In the genomic region with DNA sequence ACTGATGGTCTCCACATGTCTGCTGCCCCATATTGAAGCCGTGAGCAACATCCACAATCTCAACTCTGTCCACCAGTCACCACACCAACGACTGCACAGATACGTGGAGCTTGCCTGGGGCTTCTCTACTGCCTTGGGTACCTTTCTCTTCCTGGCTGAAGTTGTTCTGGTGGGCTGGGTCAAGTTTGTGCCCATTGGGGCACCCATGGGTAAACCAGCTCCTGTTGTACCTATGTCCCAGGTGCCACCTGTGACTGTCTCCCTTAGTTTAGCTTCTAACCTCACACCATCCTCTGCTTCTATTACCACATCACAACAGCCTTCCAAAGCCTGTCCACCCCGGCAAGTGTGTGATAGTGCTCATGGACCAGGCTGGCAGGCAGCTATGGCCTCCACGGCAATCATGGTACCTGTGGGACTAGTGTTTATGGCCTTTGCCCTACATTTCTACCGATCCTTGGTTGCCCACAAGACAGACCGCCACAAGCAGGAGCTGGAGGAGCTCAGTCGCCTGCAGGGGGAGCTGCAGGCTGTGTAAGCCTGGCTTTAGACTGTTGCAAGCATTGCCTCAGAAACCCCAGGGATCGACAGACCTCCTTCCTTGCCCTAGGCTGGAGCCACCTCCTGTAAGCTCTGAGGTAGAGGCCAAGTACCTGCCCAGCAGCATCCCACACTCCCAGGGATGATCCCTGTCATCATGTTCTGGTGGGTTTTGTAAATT, we compare ENCODE assay signal across 10 mouse cellular contexts. TPM values are rescaled to one million over a fixed set of nuclear protein-coding genes. Genes with fewer than 3 reads are reported as not detected.
A peak's percentile ranks its signal among the peaks of the same experiment; 100 is the strongest.
DNase-seq lines count a peak whose midpoint lies in the region; ATAC-seq lines count a peak whose summit lies in the region.
"Had no signal": no experiment of that assay in that cellular context is flagged by ENCODE, and none has a peak within 500 bp of the region (broad histone marks: within the 10 kb centered on the region; RNA-seq: fewer than 3 reads in every experiment).

No protein-coding gene starts in this region.

- no peak overlapping the region for H3K4me2 ChIP-seq in hindbrain, embryonic 14.5 days (replicated peaks)
- H3K4me2 ChIP-seq: hindbrain, embryonic 15.5 days had no signal

- no peaks in the 10 kb centered on the region for H3K9me3 ChIP-seq in hindbrain, embryonic 14.5 days (ENCODE audit: control insufficient read depth, low read length)
- H3K9me3 ChIP-seq: hindbrain, embryonic 15.5 days had no signal

- no peak overlapping the region for H3K27ac ChIP-seq in hindbrain, embryonic 14.5 days
- H3K27ac ChIP-seq: hindbrain, embryonic 15.5 days had no signal

- no peaks in the 10 kb centered on the region for H3K27me3 ChIP-seq in hindbrain, embryonic 14.5 days (ENCODE audit: control insufficient read depth, insufficient read depth, low read length)
- H3K27me3 ChIP-seq: hindbrain, embryonic 15.5 days had no signal

- 39% methylated on average over 9 of the region's 9 CpGs for WGBS in hindbrain, embryonic 14.5 days

- DNase-seq in urinary bladder, postnatal 14 days (ENCODE audit: low spot score), result peak; percentile 71
- DNase-seq in urinary bladder, adult 2 months (ENCODE audit: low spot score), result no peak
- DNase-seq in adrenal gland, adult 8-10 months, result peak; percentile 70
- peak; percentile 70 for DNase-seq in embryo, embryonic 11.5 days (ENCODE audit: low read depth, low spot score)
- DNase-seq in hindbrain, embryonic 14.5 days (ENCODE audit: low spot score), result peak; percentile 55
- DNase-seq in liver, result peak; percentile 84
- DNase-seq in retina, embryonic 14.5 days (ENCODE audit: low spot score), result peak; percentile 84

- no peak for ATAC-seq in hindbrain, embryonic 14.5 days (ENCODE audit: low FRiP score)
- no peak for ATAC-seq in activated CD4-positive, CD25-positive, alpha-beta regulatory T cell, adult 4 months

- no peak overlapping the region for H3K9ac ChIP-seq in hindbrain, embryonic 14.5 days
- H3K9ac ChIP-seq: hindbrain, embryonic 15.5 days had no signal

- peaks cover 26% of the 10 kb centered on the region for H3K4me1 ChIP-seq in hindbrain, embryonic 14.5 days (replicated peaks; ENCODE audit: control insufficient read depth, insufficient read depth, low read length)

- H3K36me3 ChIP-seq in hindbrain, embryonic 14.5 days (replicated peaks; ENCODE audit: control insufficient read depth, insufficient read depth), result 0 out of 2 replicates have a peak, but pooled peaks cover 3% of the 10 kb centered on the region

- no peak overlapping the region for H3K4me3 ChIP-seq in hindbrain, embryonic 14.5 days (replicated peaks; ENCODE audit: low read length)
- H3K4me3 ChIP-seq: hindbrain, embryonic 15.5 days had no signal

RNA-seq across cellular contexts. Expression of a gene that starts 2.6 kb away (rescaled TPM):
- polyA plus RNA-seq in urinary bladder, adult 2 months (2012; rRNA removed), result 4.8 and 13.9 TPM in 2 replicates
- total RNA-seq in adrenal gland, adult 8-10 months (2022), result 10 to 100 TPM; 39.6 to 54.6 (median 45.7) TPM
- polyA plus RNA-seq in hindbrain, embryonic 14.5 days (2014; fragmentation: Nextera tagmentation; extraction: Ambion mirVana), result 18.7 and 19.1 TPM in 2 replicates
- 1 to 10 TPM; 6.3 to 7.4 TPM for polyA plus RNA-seq in activated CD4-positive, CD25-positive, alpha-beta regulatory T cell, adult 4 months (2017; shearing (Covaris generic))

RNA-seq across cellular contexts. Expression of a gene that starts 4.2 kb away (rescaled TPM):
- 36.0 and 42.3 TPM in 2 replicates for polyA plus RNA-seq in urinary bladder, adult 2 months (2012; rRNA removed)
- 10 to 100 TPM; 30.1 to 37.2 (median 35.0) TPM for total RNA-seq in adrenal gland, adult 8-10 months (2022)
- polyA plus RNA-seq in hindbrain, embryonic 14.5 days (2014; fragmentation: Nextera tagmentation; extraction: Ambion mirVana), result 4.8 and 7.3 TPM in 2 replicates
- polyA plus RNA-seq in activated CD4-positive, CD25-positive, alpha-beta regulatory T cell, adult 4 months (2017; shearing (Covaris generic)), result 10 to 100 TPM; 11.3 to 12.2 TPM

RNA-seq across cellular contexts. Expression of a gene that starts 11.6 kb away (rescaled TPM):
- polyA plus RNA-seq in urinary bladder, adult 2 months (2012; rRNA removed), result 0.21 TPM in 1 of 2 replicates, not detected in the other
- 1 to 10 TPM; 4.2 to 8.9 (median 5.8) TPM for total RNA-seq in adrenal gland, adult 8-10 months (2022)
- polyA plus RNA-seq in hindbrain, embryonic 14.5 days (2014; fragmentation: Nextera tagmentation; extraction: Ambion mirVana), result not detected in 2 replicates
- not detected for polyA plus RNA-seq in activated CD4-positive, CD25-positive, alpha-beta regulatory T cell, adult 4 months (2017; shearing (Covaris generic))
- polyA plus RNA-seq: hindbrain, embryonic 15.5 days; stomach, embryonic 16.5 days had no signal

RNA-seq across cellular contexts. Expression of a gene that starts 26.6 kb away (rescaled TPM):
- polyA plus RNA-seq in urinary bladder, adult 2 months (2012; rRNA removed), result 65.7 and 77.6 TPM in 2 replicates
- 10 to 100 TPM; 33.8 to 44.9 (median 41.5) TPM for total RNA-seq in adrenal gland, adult 8-10 months (2022)
- polyA plus RNA-seq in hindbrain, embryonic 14.5 days (2014; fragmentation: Nextera tagmentation; extraction: Ambion mirVana), result 10.6 and 11.0 TPM in 2 replicates
- 1 to 10 TPM; 5.2 to 5.7 TPM for polyA plus RNA-seq in activated CD4-positive, CD25-positive, alpha-beta regulatory T cell, adult 4 months (2017; shearing (Covaris generic))

RNA-seq across cellular contexts. Expression of a gene that starts 29.5 kb away (rescaled TPM):
- polyA plus RNA-seq in urinary bladder, adult 2 months (2012; rRNA removed), result 14.5 and 15.5 TPM in 2 replicates
- total RNA-seq in adrenal gland, adult 8-10 months (2022), result 10 to 100 TPM; 13.5 to 18.6 (median 16.5) TPM
- polyA plus RNA-seq in hindbrain, embryonic 14.5 days (2014; fragmentation: Nextera tagmentation; extraction: Ambion mirVana), result 5.6 and 6.9 TPM in 2 replicates
- polyA plus RNA-seq in activated CD4-positive, CD25-positive, alpha-beta regulatory T cell, adult 4 months (2017; shearing (Covaris generic)), result under 1 TPM; 0.36 to 0.83 TPM
